Mouse (Mus musculus) gastrocnemius, postnatal 36 days (tissue): Measurements from ENCODE around the gene Plekhg1. TPM values are rescaled to one million over a fixed set of nuclear protein-coding genes. Genes with fewer than 3 reads are reported as not detected.

Experiments used
- DNase-seq, 2 experiments: peaks; one replicate each; pipeline ENCODE4 v3.0.0; 2022
- intact Hi-C: fragments of 180-260 bp; cut with DNase I; formaldehyde crosslinking; loops from one replicate; pipeline ENCODE4 v1.15.1; 2025
- total RNA-seq, 2 experiments: library from RNA; stranded (reverse); gene quantifications; 2 replicates each; pipeline ENCODE4 v1.2.3; 2021

Gene Plekhg1
- total RNA-seq, 2 experiments from 2014 or later = 2.2 to 4.4 TPM

GRCm38 (mm10) chr10:3993365-3994102 is 253.4 kb downstream of the Plekhg1 start:
- no peak for DNase-seq
- intact Hi-C loops = no loop called here

- DNase-seq = no peak
- intact Hi-C loops = no loop called here
Observed at GRCm38 (mm10) chr10:3995277-3995676, 255.1 kb downstream of the Plekhg1 start.

GRCm38 (mm10) chr10:3996170-3996876 is 256.2 kb downstream of the Plekhg1 start:
- peak; percentile 54 to 58 for DNase-seq
- intact Hi-C loops = loop anchor here (2.0 kb wide), 1 partner anchor 350 kb away; no protein-coding TSS in a partner anchor

- intact Hi-C loops = loop anchor here (2.0 kb wide), 1 partner anchor 349 kb away; no protein-coding TSS in a partner anchor
- no peak for DNase-seq
Observed at GRCm38 (mm10) chr10:3997851-3998426, 257.8 kb downstream of the Plekhg1 start.

GRCm38 (mm10) chr10:4002711-4003110 is 262.5 kb downstream of the Plekhg1 start:
- DNase-seq = no peak
- intact Hi-C loops = no loop called here

- DNase-seq = no peak
- intact Hi-C loops = no loop called here
Observed at GRCm38 (mm10) chr10:4005191-4005590, 265.0 kb downstream of the Plekhg1 start.

- intact Hi-C loops = no loop called here
Observed at GRCm38 (mm10) chr10:4006296-4007015, 266.3 kb downstream of the Plekhg1 start.

More at GRCm38 (mm10) chr10:4006296-4007015, 266.3 kb downstream of the Plekhg1 start:
- DNase-seq = no peak

Other genes with a start within 250 kb of the Plekhg1 start
- not detected for gene Iyd, start 200.1 kb upstream of the Plekhg1 start, total RNA-seq
- gene Mthfd1l, start 232.8 kb downstream of the Plekhg1 start, total RNA-seq = under 1 TPM; 0.72 to 0.74 TPM